Mouse (Mus musculus): ENCODE data around the gene Tfb2m. TPM values are rescaled to one million over a fixed set of nuclear protein-coding genes. Genes with fewer than 3 reads are reported as not detected.

Tfb2m gene
- polyA plus RNA-seq, 1 experiment from 2014 or later, result 13.2 TPM

DNA sequence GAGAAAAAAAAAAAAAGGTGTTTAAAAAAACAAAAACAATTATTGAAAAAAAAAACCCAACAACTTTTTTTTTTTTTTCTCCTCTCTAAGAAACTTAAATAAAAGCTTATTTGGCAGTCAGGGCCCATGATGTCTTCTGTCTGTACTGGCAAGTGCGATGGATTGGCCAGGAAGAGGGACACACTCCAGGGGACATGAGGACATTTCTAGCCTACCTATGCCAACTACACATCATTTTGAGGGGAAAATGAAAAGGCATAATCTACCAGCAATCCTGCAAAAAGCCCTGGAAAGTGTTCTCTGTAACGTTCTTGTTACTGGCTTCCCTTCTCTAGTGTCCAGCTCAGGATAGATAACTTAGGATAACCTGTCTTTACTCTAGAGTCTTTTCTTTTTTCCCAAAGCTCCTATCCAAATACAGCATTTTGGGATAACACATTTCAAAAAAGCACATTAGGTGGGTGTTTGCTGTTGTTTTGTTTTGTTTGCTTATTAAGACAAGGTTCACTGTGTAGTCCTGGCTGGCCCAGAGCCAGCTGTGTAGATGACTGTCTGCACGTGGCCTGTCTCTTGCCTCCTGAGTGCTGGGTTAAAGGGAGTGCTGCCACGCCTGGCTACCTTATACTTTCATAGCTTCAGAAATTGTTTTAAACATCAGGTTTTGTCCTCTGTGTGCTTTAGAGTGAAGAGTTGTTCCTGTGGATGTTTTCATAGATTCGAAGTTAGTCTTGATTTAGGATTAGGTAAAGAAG, 7.3 kb upstream of the Tfb2m start:
- H3K27me3 ChIP-seq (replicated peaks), result no peaks in the 10 kb centered on the region
- H3K36me3 ChIP-seq, result peaks cover 6% of the 10 kb centered on the region; the same call in 1 of the 2 replicates
- H3K4me1 ChIP-seq, result peaks cover 66% of the 10 kb centered on the region
- no peak for ATAC-seq
- peak overlapping the region; percentile 62 for H3K27ac ChIP-seq
- 68% methylated on average over 5 of the region's 5 CpGs for whole genome bisulfite sequencing (ENCODE audit: insufficient replicate concordance)
- no peak overlapping the region for H3K4me3 ChIP-seq
- no peaks in the 10 kb centered on the region for H3K9me3 ChIP-seq (replicated peaks)
- H3K4me2 ChIP-seq, result 0 out of 2 replicates have a peak overlapping the region, but pooled peaks have one; percentile 60
- 0 out of 2 replicates have a peak overlapping the region, but pooled peaks have one; percentile 14 for H3K9ac ChIP-seq

GRCm38 (mm10) chr1:179552751-179553150, 6.7 kb upstream of the Tfb2m start:
- Histone ChIP-seq H3K9ac (peak overlapping the region; percentile 56), H3K4me2 (peak overlapping the region; percentile 60), H3K9me3 (replicated peaks) (no peaks in the 10 kb centered on the region), H3K4me3 (no peak overlapping the region), H3K27me3 (replicated peaks) (no peaks in the 10 kb centered on the region), H3K4me1 (peaks cover 72% of the 10 kb centered on the region), H3K27ac (peak overlapping the region; percentile 90), H3K36me3 (peaks cover 9% of the 10 kb centered on the region; the same call in 1 of the 2 replicates)
- ATAC-seq, result peak; percentile 74
- 53% methylated on average over 7 of the region's 7 CpGs for WGBS (ENCODE audit: insufficient replicate concordance)

DNA sequence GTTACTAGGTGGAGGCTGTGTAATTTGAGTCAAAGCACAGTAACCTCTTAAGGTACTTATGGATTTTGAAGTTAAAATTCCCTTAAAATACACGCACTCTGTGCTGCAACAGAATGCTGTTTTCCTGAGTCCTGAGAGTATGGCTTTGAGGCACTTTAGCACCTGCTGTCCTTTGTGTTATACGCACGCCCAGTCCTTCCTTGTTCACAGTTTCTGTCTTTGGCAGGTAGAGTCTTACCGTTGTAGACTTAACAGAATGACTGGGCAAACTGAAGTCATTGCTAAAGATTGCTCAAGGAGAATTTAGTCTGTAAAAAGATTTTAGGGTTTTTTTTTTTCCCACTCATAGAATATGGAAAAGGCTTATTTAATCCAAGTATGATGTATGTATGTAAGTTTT, 5.9 kb upstream of the Tfb2m start:
- Histone ChIP-seq H3K4me3 (peak overlapping the region; percentile 26), H3K27me3 (replicated peaks) (no peaks in the 10 kb centered on the region), H3K4me1 (peaks cover 76% of the 10 kb centered on the region), H3K36me3 (peaks cover 9% of the 10 kb centered on the region; the same call in 1 of the 2 replicates), H3K27ac (peak overlapping the region; percentile 90), H3K4me2 (peak overlapping the region; percentile 60), H3K9ac (peak overlapping the region; percentile 56), H3K9me3 (replicated peaks) (no peaks in the 10 kb centered on the region)
- 52% methylated on average over 4 of the region's 4 CpGs for WGBS (ENCODE audit: insufficient replicate concordance)
- ATAC-seq, result no peak

- Histone ChIP-seq H3K4me1 (peaks cover 73% of the 10 kb centered on the region), H3K4me2 (peak overlapping the region; percentile 60)
- peak; percentile 81 for ATAC-seq
Measured at GRCm38 (mm10) chr1:179551336-179551735, 5.3 kb upstream of the Tfb2m start.

GRCm38 (mm10) chr1:179548996-179549752, 3.1 kb upstream of the Tfb2m start:
- Histone ChIP-seq H3K36me3 (peaks cover 12% of the 10 kb centered on the region; the same call in 1 of the 2 replicates), H3K4me2 (peak overlapping the region; percentile 27; the same call in 1 of the 2 replicates), H3K27me3 (replicated peaks) (no peaks in the 10 kb centered on the region), H3K4me1 (peaks cover 81% of the 10 kb centered on the region), H3K9ac (peak overlapping the region; percentile 17), H3K4me3 (no peak overlapping the region), H3K9me3 (replicated peaks) (no peaks in the 10 kb centered on the region), H3K27ac (peak overlapping the region; percentile 78)
- 84% methylated on average over 5 of the region's 5 CpGs for WGBS (ENCODE audit: insufficient replicate concordance)
- no peak for ATAC-seq

More at GRCm38 (mm10) chr1:179551336-179551735, 5.3 kb upstream of the Tfb2m start:
- Histone ChIP-seq H3K4me3 (peak overlapping the region; percentile 26), H3K36me3 (peaks cover 9% of the 10 kb centered on the region; the same call in 1 of the 2 replicates), H3K9ac (peak overlapping the region; percentile 55), H3K27ac (peak overlapping the region; percentile 90), H3K9me3 (replicated peaks) (no peaks in the 10 kb centered on the region), H3K27me3 (replicated peaks) (no peaks in the 10 kb centered on the region)
- 26% methylated on average over 3 of the region's 3 CpGs for whole genome bisulfite sequencing (ENCODE audit: insufficient replicate concordance)

- H3K27me3 ChIP-seq (replicated peaks), result no peaks in the 10 kb centered on the region
- peaks cover 73% of the 10 kb centered on the region for H3K4me1 ChIP-seq
- peak overlapping the region; percentile 97; the same call in 1 of the 2 replicates for H3K27ac ChIP-seq
- peak overlapping the region; percentile 94 for H3K9ac ChIP-seq
- H3K4me3 ChIP-seq, result peak overlapping the region; percentile 91
- WGBS (ENCODE audit: insufficient replicate concordance), result 82% methylated on average over 11 of the region's 11 CpGs
- no peaks in the 10 kb centered on the region for H3K9me3 ChIP-seq (replicated peaks)
- H3K36me3 ChIP-seq, result peaks cover 21% of the 10 kb centered on the region
- peak overlapping the region; percentile 75 for H3K4me2 ChIP-seq
- ATAC-seq, result no peak
Measured at GRCm38 (mm10) chr1:179548220-179548619, 2.2 kb upstream of the Tfb2m start.

- Histone ChIP-seq H3K4me1 (peaks cover 63% of the 10 kb centered on the region), H3K36me3 (peaks cover 30% of the 10 kb centered on the region), H3K4me3 (peak overlapping the region; percentile 91), H3K27ac (peak overlapping the region; percentile 97), H3K9ac (peak overlapping the region; percentile 94), H3K9me3 (replicated peaks) (no peaks in the 10 kb centered on the region), H3K4me2 (peak overlapping the region; percentile 75), H3K27me3 (replicated peaks) (no peaks in the 10 kb centered on the region)
- no peak for ATAC-seq
- WGBS (ENCODE audit: insufficient replicate concordance), result 16% methylated on average over 5 of the region's 5 CpGs
Measured at GRCm38 (mm10) chr1:179547176-179547575, 1.1 kb upstream of the Tfb2m start.

- no peaks in the 10 kb centered on the region for H3K9me3 ChIP-seq (replicated peaks)
- H3K36me3 ChIP-seq, result peaks cover 34% of the 10 kb centered on the region
- WGBS (ENCODE audit: insufficient replicate concordance), result 2% methylated on average over 44 of the region's 44 CpGs
- H3K4me2 ChIP-seq, result peak overlapping the region; percentile 75
- H3K4me1 ChIP-seq, result peaks cover 57% of the 10 kb centered on the region
- peak overlapping the region; percentile 94 for H3K9ac ChIP-seq
- no peaks in the 10 kb centered on the region for H3K27me3 ChIP-seq (replicated peaks)
- peak overlapping the region; percentile 97 for H3K27ac ChIP-seq
- peak overlapping the region; percentile 91 for H3K4me3 ChIP-seq
- ATAC-seq, result peak; percentile 79
Measured at GRCm38 (mm10) chr1:179546551-179546917, 467 bp upstream of the Tfb2m start.

- peaks cover 67% of the 10 kb centered on the region for H3K36me3 ChIP-seq
- 49% methylated on average over 3 of the region's 3 CpGs for WGBS (ENCODE audit: insufficient replicate concordance)
- no peaks in the 10 kb centered on the region for H3K9me3 ChIP-seq (replicated peaks)
- H3K27me3 ChIP-seq (replicated peaks), result no peaks in the 10 kb centered on the region
- no peak for ATAC-seq
- H3K9ac ChIP-seq, result no peak overlapping the region
- peaks cover 15% of the 10 kb centered on the region for H3K4me1 ChIP-seq
- no peak overlapping the region for H3K27ac ChIP-seq
- H3K4me2 ChIP-seq, result no peak overlapping the region
- no peak overlapping the region for H3K4me3 ChIP-seq
Measured at GRCm38 (mm10) chr1:179541502-179541901, 4.6 kb downstream of the Tfb2m start.

- no peak overlapping the region for H3K27ac ChIP-seq
- WGBS (ENCODE audit: insufficient replicate concordance), result 85% methylated on average over 3 of the region's 3 CpGs
- H3K36me3 ChIP-seq, result peaks cover 80% of the 10 kb centered on the region
- no peaks in the 10 kb centered on the region for H3K9me3 ChIP-seq (replicated peaks)
- H3K27me3 ChIP-seq (replicated peaks), result no peaks in the 10 kb centered on the region
- H3K4me2 ChIP-seq, result no peak overlapping the region
- no peak overlapping the region for H3K4me3 ChIP-seq
- ATAC-seq, result no peak
- no peak overlapping the region for H3K9ac ChIP-seq
- H3K4me1 ChIP-seq, result peaks cover 9% of the 10 kb centered on the region
Measured at GRCm38 (mm10) chr1:179539887-179540286, 6.2 kb downstream of the Tfb2m start.

DNA sequence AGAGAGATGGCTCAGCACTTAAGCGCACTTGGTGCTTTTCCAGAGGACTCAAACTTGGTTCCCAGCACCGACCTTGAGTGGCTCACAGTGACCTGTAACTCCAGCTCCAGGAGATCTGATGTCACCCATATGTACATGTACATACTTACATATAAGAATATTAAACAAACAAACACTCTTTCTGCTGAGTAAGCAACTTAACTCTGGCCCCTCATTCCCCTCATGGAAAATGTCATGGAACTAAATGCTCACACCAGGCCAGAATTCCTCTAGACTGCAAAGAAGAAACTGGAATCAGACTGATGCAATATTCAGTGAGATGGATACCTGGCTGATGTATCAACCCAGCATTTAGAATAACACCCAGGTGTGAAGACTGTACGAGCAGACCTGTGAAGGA, 7.0 kb downstream of the Tfb2m start:
- H3K9me3 ChIP-seq (replicated peaks), result no peaks in the 10 kb centered on the region
- no peak for ATAC-seq
- H3K4me3 ChIP-seq, result no peak overlapping the region
- no peaks in the 10 kb centered on the region for H3K27me3 ChIP-seq (replicated peaks)
- 90% methylated on average over 3 of the region's 3 CpGs for WGBS (ENCODE audit: insufficient replicate concordance)
- peaks cover 84% of the 10 kb centered on the region for H3K36me3 ChIP-seq
- H3K27ac ChIP-seq, result no peak overlapping the region
- no peak overlapping the region for H3K4me2 ChIP-seq
- peaks cover under 1% of the 10 kb centered on the region; the same call in 1 of the 2 replicates for H3K4me1 ChIP-seq
- H3K9ac ChIP-seq, result no peak overlapping the region

DNA sequence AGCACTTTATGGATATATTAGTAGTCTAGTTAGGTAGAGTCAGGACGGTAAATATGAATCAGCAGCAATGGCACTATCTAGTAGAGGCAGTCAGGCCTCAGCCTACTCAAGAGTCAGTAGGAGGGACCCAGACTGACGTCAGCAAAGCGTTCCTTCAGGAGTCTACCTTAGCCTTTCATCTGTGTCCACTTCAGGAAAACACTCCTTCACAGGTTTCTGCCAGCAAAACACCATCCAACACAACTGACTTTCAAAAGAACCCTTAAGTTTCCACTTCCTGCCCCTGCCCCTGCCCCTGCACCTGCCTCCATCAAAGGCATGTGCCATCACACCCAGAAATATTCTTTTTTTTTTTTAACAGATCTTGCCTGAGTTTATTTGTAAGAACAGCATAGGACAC, 26.2 kb downstream of the Tfb2m start:
- Histone ChIP-seq H3K4me3 (no peak overlapping the region), H3K4me2 (no peak overlapping the region), H3K9ac (no peak overlapping the region), H3K9me3 (replicated peaks) (no peaks in the 10 kb centered on the region), H3K27ac (no peak overlapping the region), H3K27me3 (replicated peaks) (no peaks in the 10 kb centered on the region), H3K4me1 (peaks cover 10% of the 10 kb centered on the region), H3K36me3 (no peaks in the 10 kb centered on the region)
- 68% methylated on average over 3 of the region's 3 CpGs for WGBS (ENCODE audit: insufficient replicate concordance)
- no peak for ATAC-seq
